Mouse (Mus musculus): ENCODE results near the gene Dact3.
A peak's percentile ranks its signal among the peaks of the same experiment; 100 is the strongest.

Dact3 gene

DNA sequence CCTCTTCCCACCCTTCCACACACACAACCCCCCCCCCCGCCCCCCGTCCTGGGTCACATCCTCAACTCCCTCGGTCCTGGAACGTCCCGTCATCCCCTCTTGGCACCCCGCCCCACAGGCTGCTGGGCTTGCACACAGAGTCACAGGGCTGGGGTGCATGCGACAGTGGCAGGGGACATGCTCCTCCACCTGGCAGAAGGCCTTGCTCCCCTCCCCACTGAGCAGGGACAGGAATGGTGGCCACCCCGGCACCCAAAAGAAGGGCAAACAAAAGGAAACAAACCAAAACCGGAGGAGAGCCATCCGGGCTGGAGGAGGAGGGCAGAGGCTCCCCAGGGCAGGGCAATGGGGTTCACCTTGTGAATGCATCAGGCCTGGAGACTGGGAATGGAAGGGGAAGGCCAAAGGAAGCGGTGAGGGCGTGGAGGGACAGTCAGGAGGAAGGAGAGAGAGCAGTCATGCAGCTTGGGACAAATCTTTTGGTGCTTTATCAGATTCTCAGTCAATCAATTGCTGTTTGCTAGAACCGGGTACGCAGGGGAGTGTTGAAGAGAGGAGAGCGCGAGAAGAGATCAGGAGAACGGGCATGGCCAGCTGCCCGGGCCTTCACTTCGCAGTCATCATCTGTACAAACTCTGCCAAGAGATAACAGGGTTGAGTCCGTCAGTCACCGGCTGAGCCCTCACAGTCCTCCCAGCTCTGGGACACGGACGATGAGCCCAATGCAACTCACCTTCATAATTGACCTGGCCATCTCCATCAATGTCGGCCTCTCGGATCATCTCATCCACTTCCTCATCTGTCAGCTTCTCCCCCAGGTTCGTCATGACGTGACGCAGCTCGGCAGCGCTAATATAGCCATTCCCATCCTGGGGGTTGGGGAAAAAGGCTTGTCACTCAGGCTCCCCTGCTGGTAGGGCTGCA lies 41.5 kb downstream of the Dact3 start:
- no peak for DNase-seq (ENCODE audit: low spot score)

DNA sequence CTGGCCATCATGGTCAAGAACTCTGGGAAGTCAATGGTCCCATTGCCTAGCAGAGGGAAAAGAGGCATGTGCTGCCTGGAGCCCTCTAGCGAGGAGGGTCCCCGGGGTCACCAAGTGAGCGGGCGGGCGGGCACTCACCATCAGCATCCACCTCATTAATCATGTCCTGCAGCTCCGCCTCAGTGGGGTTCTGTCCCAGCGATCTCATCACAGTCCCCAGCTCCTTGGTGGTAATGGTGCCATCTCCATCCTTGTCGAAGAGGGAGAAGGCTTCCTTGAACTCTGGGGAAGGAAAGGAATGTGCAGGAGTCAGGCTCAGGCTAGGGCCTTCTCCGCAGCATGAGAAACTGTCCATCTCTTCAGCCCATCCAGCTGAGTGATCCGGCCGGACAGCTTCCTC lies 42.3 kb downstream of the Dact3 start:
- no peak for DNase-seq (ENCODE audit: low spot score)

DNA sequence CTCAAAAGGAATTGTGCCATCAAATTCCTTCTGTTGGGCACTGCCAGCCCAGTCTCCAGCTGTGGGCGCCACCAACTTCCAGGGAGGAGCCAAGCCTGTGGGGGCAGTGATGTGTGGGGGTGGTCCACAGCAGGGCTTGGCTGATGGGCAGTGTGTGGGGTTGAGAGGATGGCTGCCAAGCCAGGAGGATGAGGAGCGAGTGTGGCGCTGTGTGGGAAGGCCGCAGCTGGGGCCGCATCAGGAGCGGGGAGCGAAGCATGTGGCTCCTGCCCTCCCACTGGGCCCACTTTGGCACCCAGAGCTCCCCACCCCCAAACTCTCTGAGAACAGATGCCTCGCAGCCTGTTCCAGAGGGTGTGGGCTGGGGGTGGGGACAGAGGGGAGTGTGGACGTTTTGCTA lies 42.9 kb downstream of the Dact3 start:
- no peak for DNase-seq (ENCODE audit: low spot score)

DNA sequence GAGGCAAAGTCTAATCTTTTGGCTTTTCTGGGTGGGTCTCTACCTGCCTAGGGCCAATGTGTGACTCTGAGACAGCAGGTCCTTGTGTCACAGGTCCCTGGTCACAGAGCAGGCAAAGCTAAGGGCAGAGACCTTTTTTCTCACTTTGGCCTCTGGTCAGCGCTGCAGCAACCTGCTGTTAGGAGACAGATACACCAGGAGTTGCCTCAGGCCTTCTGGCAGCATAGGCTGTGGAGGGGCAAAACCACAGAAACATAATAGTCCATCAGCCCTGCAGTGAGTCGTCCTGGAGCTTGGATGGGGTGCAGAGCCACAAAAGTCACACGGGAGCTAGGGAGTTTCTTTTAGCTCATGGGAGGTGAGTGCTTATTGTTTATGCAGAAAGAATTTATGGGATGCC lies 43.6 kb downstream of the Dact3 start:
- DNase-seq (ENCODE audit: low spot score), result no peak

DNA sequence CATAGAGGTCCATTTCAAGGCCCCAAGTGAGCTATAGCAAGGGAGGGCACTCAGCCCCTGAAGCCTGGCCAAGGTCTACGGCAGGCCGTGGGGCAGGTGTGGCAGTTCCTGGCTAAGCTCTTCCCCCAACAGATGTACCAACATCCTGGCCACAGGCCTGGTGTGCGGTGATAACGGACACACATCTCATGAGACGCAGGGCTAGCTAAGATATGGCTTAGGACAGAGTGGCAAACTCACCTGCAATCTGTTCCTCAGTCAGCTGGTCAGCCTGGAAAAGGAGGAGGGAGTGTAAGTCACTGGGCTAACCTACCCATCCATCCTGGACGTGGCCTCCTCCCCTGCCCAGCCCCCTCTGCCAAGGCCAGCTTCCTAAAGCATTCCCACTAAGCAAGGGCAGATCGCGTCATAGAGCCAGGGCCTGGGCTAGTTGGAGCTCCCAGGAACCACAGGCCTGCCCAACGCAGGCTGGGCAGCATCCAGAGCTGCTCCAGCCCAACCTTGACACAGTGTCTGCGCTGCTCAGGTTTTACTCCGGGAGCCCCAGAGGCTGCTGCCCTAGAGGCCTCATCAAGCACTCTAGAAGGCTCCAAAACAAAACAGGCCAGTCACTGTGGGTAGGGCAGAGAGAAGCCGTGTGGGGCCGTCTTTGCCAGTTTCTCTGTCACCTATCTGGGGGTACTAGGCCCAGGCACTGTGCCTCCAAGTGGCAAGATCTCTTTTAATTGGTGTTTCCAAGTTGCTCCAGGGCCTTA lies 44.5 kb downstream of the Dact3 start:
- DNase-seq (ENCODE audit: low spot score), result no peak

DNA sequence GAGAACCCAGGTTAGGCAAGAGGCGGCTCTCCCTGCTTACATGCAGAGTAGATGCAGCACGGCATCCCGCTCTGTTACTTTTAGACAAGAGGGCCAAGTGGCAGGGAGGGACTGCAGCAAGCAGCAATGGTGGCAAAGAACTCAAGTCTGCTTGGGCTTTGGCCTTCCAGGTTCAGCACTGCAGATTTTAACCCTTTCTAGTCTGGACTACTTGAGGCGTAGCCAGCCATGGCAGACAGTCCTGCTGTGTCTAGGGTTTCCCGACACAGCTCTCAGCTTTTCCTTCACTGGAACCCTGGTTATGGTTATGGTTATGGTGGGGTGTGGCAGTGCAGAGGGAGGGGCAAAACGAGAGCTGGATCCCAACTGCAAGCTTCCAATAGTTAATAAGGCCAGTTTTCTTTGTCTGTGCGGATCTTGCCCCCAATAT lies 45.0 kb downstream of the Dact3 start:
- DNase-seq (ENCODE audit: low spot score), result no peak

DNA sequence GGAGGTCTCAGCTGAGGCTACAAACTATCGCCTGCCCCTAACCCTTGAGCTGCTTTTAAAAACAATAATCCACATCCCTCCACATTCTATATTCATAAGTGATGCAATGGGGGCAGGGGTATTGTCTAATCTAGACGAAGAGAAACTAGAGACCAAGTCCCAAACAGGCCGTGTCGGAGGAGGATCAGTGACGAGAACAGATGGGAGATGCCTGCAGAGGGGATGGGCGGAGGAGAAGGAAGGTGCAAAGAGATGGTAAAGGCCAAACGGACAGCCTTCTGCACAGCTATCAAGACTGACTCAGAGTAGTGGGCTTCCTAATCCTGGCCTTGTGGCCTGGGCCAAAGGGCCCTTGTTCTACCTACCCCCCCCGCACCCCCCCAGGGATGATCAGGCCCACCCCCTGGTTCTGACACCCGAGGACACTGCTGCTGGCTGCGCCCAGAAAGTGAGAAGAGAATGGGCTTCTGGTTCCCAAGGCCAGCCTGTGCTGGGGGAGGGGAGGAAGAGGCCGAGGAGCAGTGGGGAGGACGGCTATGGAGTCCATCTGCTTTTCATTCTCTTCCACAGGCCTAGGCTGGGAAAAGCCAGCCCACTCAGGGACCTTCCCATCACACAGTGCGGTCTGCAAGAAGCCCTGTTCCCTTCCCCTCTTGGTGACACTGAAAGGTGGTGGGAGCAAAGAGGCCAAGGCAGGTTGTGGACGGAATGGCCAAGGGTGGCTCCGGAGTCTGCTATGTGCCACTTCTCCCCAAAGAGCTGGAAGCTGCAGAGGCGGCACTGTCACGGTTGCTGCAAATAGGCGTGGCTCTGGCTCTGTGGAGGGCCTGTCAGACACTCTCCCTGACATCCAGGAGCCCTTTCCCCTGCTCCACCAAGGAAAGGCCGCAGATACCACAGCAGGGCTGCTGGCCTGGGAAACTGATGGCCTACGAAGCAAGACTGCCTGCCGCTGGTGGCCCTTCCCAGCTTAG lies 46.0 kb downstream of the Dact3 start:
- no peak for DNase-seq (ENCODE audit: low spot score)

DNA sequence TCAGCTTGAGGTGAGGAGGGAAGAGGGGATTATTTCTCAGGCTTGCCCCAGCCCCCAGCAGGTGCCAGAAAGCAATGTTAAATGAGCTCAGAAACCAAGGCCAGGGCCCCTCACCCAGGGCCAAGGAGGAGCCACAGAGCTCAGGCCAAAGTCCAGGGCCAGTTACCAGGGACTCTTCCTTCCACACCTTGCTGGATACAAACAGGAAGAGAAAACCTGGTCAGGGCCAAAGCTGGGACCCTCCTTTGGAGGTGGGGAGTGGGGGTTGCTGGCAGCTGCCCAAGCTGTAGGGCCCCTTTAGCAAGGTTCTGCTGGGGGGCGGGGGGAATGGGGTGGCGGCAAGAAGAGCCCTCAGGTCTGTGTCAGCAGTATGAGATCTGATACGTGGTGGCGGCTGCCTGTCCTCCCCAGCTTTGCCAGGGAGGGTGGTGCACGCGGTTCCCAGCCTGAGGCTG lies 46.8 kb downstream of the Dact3 start:
- no peak for DNase-seq (ENCODE audit: low spot score)

DNA sequence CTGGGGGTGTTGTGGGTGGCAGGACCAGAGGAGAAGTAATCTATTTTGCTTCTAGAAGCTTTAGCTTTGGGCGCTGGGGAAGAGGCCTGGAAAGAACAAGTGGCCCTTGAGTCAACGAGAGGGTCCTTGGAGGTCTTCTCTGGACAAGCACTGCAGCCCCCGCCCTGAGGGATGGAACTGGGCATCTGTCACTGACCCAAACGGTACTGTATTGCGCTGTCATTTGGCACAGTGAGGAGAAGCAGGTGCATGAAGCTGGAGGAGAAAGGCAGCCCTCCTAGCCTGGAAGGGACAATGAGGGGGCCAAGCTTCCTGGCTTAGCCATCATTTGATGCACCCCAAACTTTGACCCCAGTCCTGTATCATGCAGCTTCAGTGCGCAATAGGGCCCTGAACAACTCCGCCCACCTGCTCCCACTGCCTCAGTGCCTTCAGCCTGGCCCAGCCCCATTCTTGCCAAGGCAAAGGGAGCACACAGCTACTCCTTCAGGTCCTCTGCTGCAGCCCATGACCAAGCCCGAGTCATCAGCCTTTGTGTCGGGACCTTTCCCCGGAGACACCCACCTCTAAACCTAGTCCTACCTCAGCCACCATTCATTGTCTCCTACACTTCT lies 47.4 kb downstream of the Dact3 start:
- no peak for DNase-seq (ENCODE audit: low spot score)

DNA sequence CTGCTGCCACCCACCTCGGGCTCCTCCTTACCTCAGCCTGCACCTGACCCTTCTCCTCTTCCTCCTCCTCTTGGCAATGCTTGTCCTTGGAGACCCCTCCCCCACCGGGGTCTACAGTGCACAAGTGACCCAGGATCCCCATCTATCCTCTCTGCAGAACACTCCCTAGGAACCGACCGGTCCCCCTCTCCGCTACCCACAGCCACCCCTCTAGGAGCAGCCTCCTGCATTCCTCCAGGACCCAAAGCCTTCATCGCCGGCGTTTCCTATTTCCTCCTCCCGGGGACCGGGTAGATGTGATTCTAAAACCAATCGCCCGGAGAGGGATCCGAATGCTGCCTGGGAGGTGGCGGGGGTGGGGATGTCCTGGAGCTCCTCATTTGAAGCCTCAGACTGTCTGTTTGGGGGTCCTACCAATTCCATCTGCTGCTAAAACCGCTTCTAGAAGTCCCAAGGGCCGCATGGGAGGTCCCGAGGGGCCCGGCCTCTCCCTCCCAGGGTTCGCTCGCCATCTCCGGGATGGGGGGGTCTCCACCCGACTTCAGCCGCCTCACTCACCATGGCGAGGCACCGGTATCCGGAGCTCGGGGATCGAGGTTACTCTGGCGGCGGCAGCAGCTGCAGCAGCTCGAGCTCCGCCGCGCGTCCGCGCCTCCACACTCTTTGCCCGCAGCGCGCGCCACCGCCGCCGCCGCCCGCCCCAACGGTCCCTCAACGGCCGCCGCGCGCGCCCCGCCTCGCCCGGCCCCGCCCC lies 48.3 kb downstream of the Dact3 start:
- DNase-seq (ENCODE audit: low spot score), result no peak

DNA sequence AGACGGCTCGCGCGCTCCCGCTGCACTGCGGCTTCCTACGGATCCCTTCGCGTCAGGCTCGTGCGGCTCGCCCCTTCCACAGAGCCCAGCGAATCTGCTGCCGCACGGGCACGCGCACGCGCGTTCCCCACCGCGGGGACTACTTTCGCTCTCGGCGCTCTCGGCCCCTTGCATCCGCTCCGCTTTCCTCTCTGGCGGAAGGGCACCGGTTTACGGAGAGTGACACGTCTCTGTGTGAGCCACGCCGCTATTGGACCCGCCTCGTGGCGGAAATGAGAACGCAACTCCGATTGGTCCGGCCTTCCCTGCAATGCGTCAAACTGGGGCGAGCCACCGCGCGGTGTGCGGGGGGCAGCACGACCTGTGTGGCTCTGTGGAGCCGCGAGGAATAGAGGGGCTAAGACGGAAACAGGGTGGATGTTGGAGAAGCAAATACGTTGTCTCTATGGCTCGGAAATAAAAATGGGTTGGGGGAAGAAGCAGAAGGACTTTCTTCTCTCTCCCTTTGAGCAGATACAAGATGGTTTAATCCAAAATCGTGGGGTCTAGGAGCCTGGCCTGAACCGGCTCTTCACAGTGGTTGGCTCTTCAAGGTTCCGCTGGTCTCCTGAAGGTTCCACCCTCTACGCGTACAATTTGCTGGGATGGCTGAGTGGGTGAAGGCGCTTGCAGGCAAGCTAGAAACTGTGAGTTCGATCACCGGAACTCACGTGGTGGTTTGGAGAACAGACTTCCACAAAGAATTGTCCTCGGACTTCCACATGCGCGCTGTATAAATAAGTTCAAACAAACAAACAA lies 49.1 kb downstream of the Dact3 start, which contains the start of gene Calm3:
Gene Calm3, minus strand, starts transcription at position 78 of the 798 bp plus-strand sequence.
- peak; percentile 98 for DNase-seq (ENCODE audit: low spot score)

DNA sequence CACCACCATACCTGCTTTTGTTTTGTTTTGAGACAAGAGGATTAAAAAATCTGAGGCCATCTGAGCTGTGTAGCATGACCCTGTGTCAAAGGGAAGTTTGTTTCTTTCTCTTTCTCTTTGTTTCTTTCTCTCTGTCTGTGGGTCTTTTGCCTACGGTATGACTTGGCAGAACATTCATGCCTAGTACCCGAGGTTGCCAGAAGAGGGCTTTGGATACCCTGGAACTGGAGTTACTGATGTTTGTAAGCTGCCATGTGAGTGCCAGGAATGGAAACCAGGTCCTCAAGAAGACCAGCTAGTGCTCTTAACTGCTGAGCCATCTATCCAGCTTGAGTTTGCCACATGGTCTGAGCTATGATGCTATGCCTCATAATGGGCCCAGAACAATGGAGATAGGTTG lies 53.2 kb downstream of the Dact3 start:
- DNase-seq (ENCODE audit: low spot score), result no peak

DNA sequence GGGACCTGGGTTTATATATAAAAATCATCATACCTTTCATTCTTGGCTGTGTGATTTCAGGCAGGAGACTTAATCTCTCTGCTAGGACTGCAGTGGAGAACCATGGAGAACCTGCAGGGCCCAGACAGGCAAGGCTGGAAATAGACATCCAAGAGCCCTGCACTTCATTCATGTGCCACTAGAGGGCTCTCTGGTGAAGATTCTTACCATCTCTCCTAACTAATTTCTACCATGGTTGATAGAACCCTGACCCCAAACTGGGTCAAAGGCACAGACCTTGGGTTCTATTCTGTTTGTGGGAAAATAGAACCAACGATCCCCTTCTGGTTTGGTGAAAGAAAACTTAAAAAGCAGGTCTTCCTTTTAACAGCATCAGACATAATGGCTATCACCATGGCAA lies 55.7 kb downstream of the Dact3 start:
- DNase-seq (ENCODE audit: low spot score), result no peak

DNA sequence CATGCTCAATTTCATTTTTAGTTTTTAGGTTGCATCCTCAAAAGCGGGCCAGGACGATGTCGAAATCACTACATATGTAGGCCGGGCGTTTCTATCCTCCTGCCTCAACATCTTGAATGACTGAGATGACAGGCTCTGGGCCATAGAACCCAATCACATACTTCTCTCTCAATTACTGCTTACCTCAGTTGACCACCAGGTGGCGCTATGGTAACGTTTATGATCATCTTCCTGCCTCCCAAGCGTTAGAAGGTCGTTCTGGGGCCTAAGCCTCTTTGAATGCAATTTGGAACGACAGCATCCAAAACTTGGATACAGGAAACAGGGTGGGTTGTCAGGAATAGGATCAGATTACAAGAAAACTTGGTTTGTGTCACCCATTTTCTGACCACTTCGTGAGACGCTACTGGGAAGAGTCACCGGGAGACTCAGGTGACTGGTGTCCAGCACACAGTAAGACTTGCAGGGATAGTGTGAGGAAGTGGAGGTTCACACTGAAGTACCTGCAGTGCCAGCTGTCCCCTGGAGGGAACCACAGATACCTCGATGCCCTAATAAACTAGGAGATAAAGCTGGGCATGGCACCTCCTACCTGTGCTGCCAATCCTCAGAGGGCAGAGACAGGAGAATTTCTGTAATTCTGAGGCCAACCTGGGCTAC lies 57.0 kb downstream of the Dact3 start:
- peak; percentile 83 for DNase-seq (ENCODE audit: low spot score)

DNA sequence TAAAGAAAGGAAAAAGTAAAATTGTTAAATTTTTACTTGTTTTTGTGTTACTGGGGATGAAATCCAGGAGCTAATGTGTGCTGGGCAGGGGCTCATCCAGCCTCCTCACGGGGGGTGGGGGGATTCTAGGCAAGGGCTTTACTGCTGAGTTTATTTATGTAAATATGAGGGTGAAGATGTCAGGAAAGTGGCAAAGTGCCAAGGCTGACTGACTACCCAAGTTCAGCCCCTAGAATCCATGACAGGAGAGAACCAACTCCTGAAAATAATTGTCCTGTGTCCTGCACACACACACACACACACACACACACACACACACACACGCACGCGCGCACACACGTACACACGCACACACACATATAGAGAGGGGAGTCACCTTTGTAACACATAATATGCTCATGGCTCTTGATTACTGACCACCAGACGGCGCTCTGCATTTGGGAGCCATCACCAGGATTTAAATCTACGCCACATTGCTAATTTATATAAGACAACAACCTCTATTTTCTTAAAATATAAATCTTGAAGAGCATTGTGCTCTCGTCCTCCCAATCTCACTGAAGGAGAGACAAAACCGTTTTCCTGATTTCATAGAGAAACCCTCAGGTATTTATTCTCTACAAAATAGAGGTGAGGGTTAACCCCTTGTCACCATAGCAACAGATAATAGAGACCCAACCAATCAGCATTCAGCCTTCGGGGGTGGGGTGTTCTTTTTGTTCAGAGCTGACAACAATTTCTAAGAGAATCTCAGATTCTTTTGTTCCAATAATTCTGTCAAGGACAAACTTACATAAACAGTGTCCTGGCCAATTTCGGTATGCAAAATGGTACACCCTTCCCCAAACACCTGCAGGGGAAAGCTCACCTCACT lies 57.8 kb downstream of the Dact3 start:
- DNase-seq (ENCODE audit: low spot score), result peak; percentile 51
